Mouse (Mus musculus): ENCODE results near the gene H2bfm. TPM values are rescaled to one million over a fixed set of nuclear protein-coding genes. Genes with fewer than 3 reads are reported as not detected.
A peak's percentile ranks its signal among the peaks of the same experiment; 100 is the strongest.
"Not testable (repeated sequence)": the region's sequence is repeated elsewhere in the genome, so short reads cannot be mapped to it uniquely, and the experiment has no call there.

Gene H2bfm
- not detected in 2 replicates for polyA plus RNA-seq (2015; fragmentation: Nextera tagmentation; extraction: Ambion mirVana)

- WGBS, result 85% methylated on average over 14 of the region's 14 CpGs
- no peak for ATAC-seq (ENCODE audit: extremely low read depth, insufficient number of reproducible peaks, low FRiP score, low TSS enrichment)
- Histone ChIP-seq H3K4me3 (no peak within 1 kb of the TSS), H3K36me3 (no peaks in the 10 kb centered on the region), H3K27ac (replicated peaks) (no peak within 1 kb of the TSS), H3K4me1 (no peaks in the 10 kb centered on the region), H3K9ac (no peak within 1 kb of the TSS), H3K9me3 (peaks cover 13% of the 10 kb centered on the region; the same call in 1 of the 2 replicates), H3K4me2 (no peak within 1 kb of the TSS), H3K27me3 (replicated peaks) (no peaks in the 10 kb centered on the region)
Observed at GRCm38 (mm10) chrX:136927031-136927430, at the start of gene H2bfm. Gene H2bfm, plus strand, starts transcription at chrX:136927325.

DNA sequence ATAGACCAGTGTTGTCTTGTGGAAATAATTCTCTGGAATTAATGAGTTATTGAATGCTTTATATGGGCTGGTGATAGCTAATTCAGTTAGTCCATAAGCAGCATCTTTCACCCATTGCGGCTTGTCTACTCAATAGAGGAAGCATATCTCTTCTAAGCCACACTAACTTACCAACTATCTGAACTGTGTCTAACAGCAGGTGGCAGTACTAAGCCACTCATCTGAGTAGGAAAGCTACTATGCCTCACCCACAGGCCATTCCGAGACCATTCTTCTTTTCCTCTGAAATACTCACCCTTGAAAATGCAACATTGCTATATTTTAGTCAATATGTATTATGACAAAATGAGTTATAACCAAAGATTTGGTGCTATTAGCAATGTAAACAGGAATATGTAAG is 31.4 kb upstream of the H2bfm start:
- no peak for ATAC-seq (ENCODE audit: extremely low read depth, insufficient number of reproducible peaks, low FRiP score, low TSS enrichment)
- Histone ChIP-seq H3K9ac (no peak overlapping the region), H3K4me2 (no peak overlapping the region), H3K9me3 (no peaks in the 10 kb centered on the region), H3K36me3 (no peaks in the 10 kb centered on the region), H3K27me3 (replicated peaks) (no peaks in the 10 kb centered on the region), H3K4me3 (no peak overlapping the region), H3K4me1 (no peaks in the 10 kb centered on the region), H3K27ac (replicated peaks) (no peak overlapping the region)
- WGBS, result 44% methylated on average over 2 of the region's 2 CpGs

- H3K4me3 ChIP-seq, result no peak overlapping the region
- H3K9me3 ChIP-seq, result no peaks in the 10 kb centered on the region
- ATAC-seq (ENCODE audit: extremely low read depth, insufficient number of reproducible peaks, low FRiP score, low TSS enrichment), result no peak
- no peak overlapping the region for H3K27ac ChIP-seq (replicated peaks)
- 38% methylated on average over 4 of the region's 4 CpGs for WGBS
- H3K36me3 ChIP-seq, result no peaks in the 10 kb centered on the region
- no peaks in the 10 kb centered on the region for H3K4me1 ChIP-seq
- H3K4me2 ChIP-seq, result no peak overlapping the region
- no peaks in the 10 kb centered on the region for H3K27me3 ChIP-seq (replicated peaks)
- no peak overlapping the region for H3K9ac ChIP-seq
Observed at GRCm38 (mm10) chrX:136904369-136904768, 22.8 kb upstream of the H2bfm start.

DNA sequence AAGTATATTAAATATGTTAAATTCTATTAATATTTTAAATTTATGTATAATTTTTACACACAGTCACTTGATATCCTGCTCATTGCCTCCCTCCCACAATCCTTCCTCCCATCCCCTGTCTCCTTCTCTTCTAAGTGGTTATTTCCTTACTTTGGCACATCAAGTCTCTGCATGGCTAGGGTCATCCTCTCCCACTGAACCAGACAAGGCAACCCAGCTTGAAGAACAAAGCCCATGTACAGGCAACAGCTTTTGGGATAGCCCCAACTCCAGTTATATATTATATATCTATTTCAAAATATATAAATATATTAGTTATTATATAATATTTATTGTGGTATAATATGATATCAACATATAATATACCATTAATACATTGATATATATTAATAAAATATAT is 1.3 kb upstream of the H2bfm start:
- peaks cover 13% of the 10 kb centered on the region; the same call in 1 of the 2 replicates for H3K9me3 ChIP-seq
- no peak overlapping the region for H3K9ac ChIP-seq
- ATAC-seq (ENCODE audit: extremely low read depth, insufficient number of reproducible peaks, low FRiP score, low TSS enrichment), result no peak
- no peaks in the 10 kb centered on the region for H3K4me1 ChIP-seq
- no peaks in the 10 kb centered on the region for H3K27me3 ChIP-seq (replicated peaks)
- H3K4me3 ChIP-seq, result no peak overlapping the region
- H3K36me3 ChIP-seq, result no peaks in the 10 kb centered on the region
- no peak overlapping the region for H3K27ac ChIP-seq (replicated peaks)
- no peak overlapping the region for H3K4me2 ChIP-seq

DNA sequence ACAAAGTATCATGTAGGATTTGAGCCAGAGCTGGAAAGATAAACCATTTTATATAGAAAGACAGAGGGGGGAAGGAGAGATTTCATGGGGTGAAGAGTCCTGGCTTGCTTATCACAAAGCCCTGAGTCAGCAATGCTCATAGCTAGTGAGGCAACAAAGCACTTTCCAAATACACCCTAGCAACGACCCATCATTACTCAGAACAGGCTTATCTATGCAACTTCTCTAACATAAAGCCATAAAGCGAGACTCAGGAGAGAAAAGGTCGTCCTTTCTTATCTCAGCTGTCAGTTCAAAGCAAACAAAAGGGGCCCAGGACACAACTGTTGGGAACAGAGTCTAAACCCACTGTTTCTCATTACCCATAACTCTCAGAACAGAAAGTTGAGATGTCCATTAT is 10.9 kb downstream of the H2bfm start:
- no peak overlapping the region for H3K4me3 ChIP-seq
- no peak overlapping the region for H3K9ac ChIP-seq
- no peaks in the 10 kb centered on the region for H3K4me1 ChIP-seq
- no peak overlapping the region for H3K27ac ChIP-seq (replicated peaks)
- no peaks in the 10 kb centered on the region for H3K27me3 ChIP-seq (replicated peaks)
- H3K4me2 ChIP-seq, result no peak overlapping the region
- no peak for ATAC-seq (ENCODE audit: extremely low read depth, insufficient number of reproducible peaks, low FRiP score, low TSS enrichment)
- H3K36me3 ChIP-seq, result no peaks in the 10 kb centered on the region
- no peaks in the 10 kb centered on the region for H3K9me3 ChIP-seq
- 26% methylated on average over 3 of the region's 3 CpGs for WGBS

GRCm38 (mm10) chrX:136957583-136958279 is 30.6 kb downstream of the H2bfm start:
- not testable (repeated sequence) for H3K9me3 ChIP-seq; H3K36me3 ChIP-seq; H3K9ac ChIP-seq; H3K27me3 ChIP-seq (replicated peaks); H3K4me1 ChIP-seq; ATAC-seq (ENCODE audit: extremely low read depth, insufficient number of reproducible peaks, low FRiP score, low TSS enrichment); H3K27ac ChIP-seq (replicated peaks)
- 22% methylated on average over 13 of the region's 13 CpGs for WGBS
- Histone ChIP-seq H3K4me2 (peak overlapping the region; percentile 56), H3K4me3 (peak overlapping the region; percentile 40)

DNA sequence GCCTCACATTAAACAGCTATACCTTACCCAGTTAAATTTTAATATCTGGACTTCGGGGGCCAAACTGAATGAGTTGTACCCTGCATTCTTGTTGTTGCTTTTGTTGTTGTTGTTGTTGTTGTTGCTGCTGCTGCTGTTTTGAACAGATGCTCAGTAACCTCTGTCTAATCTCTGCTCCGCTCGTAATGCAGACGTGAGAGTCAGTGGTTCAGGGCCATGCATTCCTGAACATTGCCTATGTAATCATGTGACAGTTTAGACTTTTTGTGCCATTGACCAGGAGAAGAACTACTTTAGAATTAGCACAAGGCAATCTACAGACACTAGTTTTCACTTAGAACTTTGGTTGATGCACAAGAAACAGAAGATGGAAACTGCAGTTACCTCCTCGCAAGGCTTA is 31.2 kb downstream of the H2bfm start:
- Histone ChIP-seq H3K4me3 (peak overlapping the region; percentile 40), H3K4me2 (peak overlapping the region; percentile 56)
- not testable (repeated sequence) for H3K36me3 ChIP-seq; H3K27me3 ChIP-seq (replicated peaks); H3K9ac ChIP-seq; H3K4me1 ChIP-seq; H3K27ac ChIP-seq (replicated peaks); ATAC-seq (ENCODE audit: extremely low read depth, insufficient number of reproducible peaks, low FRiP score, low TSS enrichment); H3K9me3 ChIP-seq
- WGBS, result 50% methylated on average over 5 of the region's 5 CpGs

DNA sequence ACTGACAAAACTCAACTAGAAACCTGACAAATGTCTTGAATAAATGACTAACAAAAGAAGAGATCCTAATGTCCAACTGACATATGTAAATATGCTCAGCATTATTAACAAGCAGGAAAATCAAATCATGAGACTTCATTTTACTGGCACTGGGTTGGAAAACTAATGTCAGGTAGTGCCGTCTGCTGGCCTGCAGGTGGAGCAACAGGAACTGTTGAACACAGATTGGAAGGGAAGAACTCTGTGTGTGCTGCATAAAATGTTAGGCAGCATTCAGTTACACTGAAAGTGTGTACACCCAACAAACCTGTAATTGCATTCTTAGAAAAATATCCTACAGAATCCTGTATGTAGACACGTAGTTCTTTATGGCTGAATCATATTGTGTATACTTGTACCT is 32.6 kb downstream of the H2bfm start:
- Histone ChIP-seq H3K4me1 (no peaks in the 10 kb centered on the region), H3K9me3 (no peaks in the 10 kb centered on the region), H3K27ac (replicated peaks) (no peak overlapping the region), H3K9ac (no peak overlapping the region), H3K4me3 (no peak overlapping the region), H3K4me2 (no peak overlapping the region), H3K27me3 (replicated peaks) (no peaks in the 10 kb centered on the region), H3K36me3 (no peaks in the 10 kb centered on the region)
- no peak for ATAC-seq (ENCODE audit: extremely low read depth, insufficient number of reproducible peaks, low FRiP score, low TSS enrichment)
- WGBS, result 18% methylated on average over 2 of the region's 2 CpGs

DNA sequence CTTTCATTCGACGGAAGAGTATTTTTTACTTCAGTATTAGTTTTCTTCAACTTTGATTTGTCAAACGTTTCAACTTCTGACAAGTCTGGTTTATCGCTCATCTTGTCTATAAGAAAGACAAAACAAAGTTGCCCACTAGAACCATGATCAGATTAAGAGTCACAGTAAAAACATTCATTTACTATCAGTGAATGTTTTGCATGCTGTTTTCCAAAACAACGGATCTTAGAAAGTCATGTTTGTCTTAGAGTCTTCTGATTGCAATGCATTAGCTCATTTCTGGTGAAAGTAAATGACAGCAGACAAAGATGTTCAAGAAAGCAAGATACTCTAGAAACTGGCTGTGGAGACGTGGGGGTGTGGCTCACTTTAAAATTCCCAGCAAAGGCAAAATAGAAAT is 48.3 kb downstream of the H2bfm start, which contains the start of gene Tmsb15b2:
Gene Tmsb15b2 (minus strand): TSS at position 101 of the 400 bp plus-strand sequence.
- H3K4me3 ChIP-seq, result peak within 1 kb of the TSS; percentile 53
- not testable (repeated sequence) for H3K4me1 ChIP-seq; H3K27ac ChIP-seq (replicated peaks); H3K9me3 ChIP-seq; H3K36me3 ChIP-seq; H3K27me3 ChIP-seq (replicated peaks); ATAC-seq (ENCODE audit: extremely low read depth, insufficient number of reproducible peaks, low FRiP score, low TSS enrichment)
- 77% methylated on average over 6 of the region's 6 CpGs for WGBS
- H3K9ac ChIP-seq, result peak within 1 kb of the TSS; percentile 71
- H3K4me2 ChIP-seq, result peak within 1 kb of the TSS; percentile 67

GRCm38 (mm10) chrX:136976424-136977084 is 49.4 kb downstream of the H2bfm start, which contains the start of the genes Tmsb15l and Tmsb15b1:
Gene Tmsb15l, minus strand, starts transcription at chrX:136976869.
Gene Tmsb15b1, minus strand, starts transcription at chrX:136976874.
- Histone ChIP-seq H3K36me3 (no peaks in the 10 kb centered on the region), H3K9me3 (no peaks in the 10 kb centered on the region), H3K27me3 (replicated peaks) (no peaks in the 10 kb centered on the region), H3K4me1 (no peaks in the 10 kb centered on the region), H3K4me3 (peak within 1 kb of the TSS; percentile 53), H3K9ac (peak within 1 kb of the TSS; percentile 71), H3K4me2 (peak within 1 kb of the TSS; percentile 67), H3K27ac (replicated peaks) (no peak within 1 kb of the TSS)
- 22% methylated on average over 15 of the region's 15 CpGs for WGBS
- peak; percentile 76 for ATAC-seq (ENCODE audit: extremely low read depth, insufficient number of reproducible peaks, low FRiP score, low TSS enrichment)

Data from heart, embryonic 13.5 days (tissue).